Mouse (Mus musculus) stomach, postnatal 0 days (tissue): ENCODE data around the gene Ass1.

Source experiments
- CTCF ChIP-seq: IDR thresholded peaks from 2 replicates; pipeline ENCODE4 v1.5.1; 2016; ENCODE audit warnings: antibody characterized with exemption, low read depth, mild to moderate bottlenecking, moderate library complexity
- EP300 ChIP-seq: optimal IDR thresholded peaks from 2 replicates; pipeline ENCODE3; 2016; ENCODE audit warnings: antibody characterized with exemption

- TF ChIP-seq CTCF (peak; percentile 75), EP300 (no peak)
Observed at GRCm38 (mm10) chr2:31435567-31435966, 34.4 kb upstream of the Ass1 start.
